Mouse (Mus musculus) heart, embryonic 11.5 days (tissue): ENCODE measurements around the gene Etl4. TPM values are rescaled to one million over a fixed set of nuclear protein-coding genes. Genes with fewer than 3 reads are reported as not detected.

Source experiments
- ATAC-seq: fragments of 200-750 bp; cut with Nextera tagmentation; replicated peaks from 2 replicates; pipeline ENCODE4 v1.8.0; 2017; ENCODE audit warnings: moderate library complexity; ENCODE audit not compliant: insufficient number of reproducible peaks, low FRiP score, low TSS enrichment
- H3K27ac ChIP-seq: fragments of 300-500 bp; sonication (generic); 2 replicates; pipeline ENCODE4 v1.5.1; 2014; ENCODE audit warnings: mild to moderate bottlenecking, low read depth, low read length
- H3K27me3 ChIP-seq: fragments of 300-500 bp; sonication (generic); 2 replicates; pipeline ENCODE4 v1.6.1; 2014; ENCODE audit warnings: mild to moderate bottlenecking, low read length, mixed read lengths; ENCODE audit not compliant: control insufficient read depth, insufficient read depth
- H3K36me3 ChIP-seq: fragments of 300-500 bp; sonication (generic); 2 replicates; pipeline ENCODE4 v1.6.1; 2014; ENCODE audit warnings: mild to moderate bottlenecking, low read length, moderate library complexity, mixed read lengths; ENCODE audit not compliant: control insufficient read depth, insufficient read depth
- H3K4me1 ChIP-seq: fragments of 300-500 bp; sonication (generic); 2 replicates; pipeline ENCODE4 v1.6.1; 2014; ENCODE audit warnings: low read length; ENCODE audit not compliant: control insufficient read depth, insufficient read depth
- H3K4me2 ChIP-seq: fragments of 300-500 bp; sonication (generic); 2 replicates; pipeline ENCODE4 v1.6.1; 2014; ENCODE audit warnings: mild to moderate bottlenecking, moderate library complexity
- H3K4me3 ChIP-seq: fragments of 300-500 bp; sonication (generic); 2 replicates; pipeline ENCODE4 v1.5.1; 2014; ENCODE audit warnings: low read depth, low read length
- H3K9ac ChIP-seq: fragments of 300-500 bp; sonication (generic); 2 replicates; pipeline ENCODE4 v1.6.1; 2014; ENCODE audit warnings: mild to moderate bottlenecking, low read depth, low read length, moderate library complexity
- H3K9me3 ChIP-seq: fragments of 300-500 bp; sonication (generic); replicated peaks from 2 replicates; pipeline ENCODE4 v1.6.1; 2016; ENCODE audit warnings: low read length; ENCODE audit not compliant: control insufficient read depth
- WGBS: fragments of 180-500 bp; shearing (Covaris S2); extraction: QIAGEN DNeasy Blood & Tissue Kit; methylation state at CpG from one replicate; pipeline ENCODE4 v1.1.7; 2014; ENCODE audit not compliant: insufficient replicate concordance; 5-methylcytosine and 5-hydroxymethylcytosine counted together
- polyA plus RNA-seq: library from polyadenylated mRNA; unstranded; fragments of >200 nt; fragmentation: Nextera tagmentation; extraction: Ambion mirVana; gene quantifications from 2 replicates; pipeline ENCODE4 v1.2.1, GENCODE M21; 2014

Etl4 gene
- polyA plus RNA-seq, 1 experiment from 2014 or later: 12.4 TPM

DNA sequence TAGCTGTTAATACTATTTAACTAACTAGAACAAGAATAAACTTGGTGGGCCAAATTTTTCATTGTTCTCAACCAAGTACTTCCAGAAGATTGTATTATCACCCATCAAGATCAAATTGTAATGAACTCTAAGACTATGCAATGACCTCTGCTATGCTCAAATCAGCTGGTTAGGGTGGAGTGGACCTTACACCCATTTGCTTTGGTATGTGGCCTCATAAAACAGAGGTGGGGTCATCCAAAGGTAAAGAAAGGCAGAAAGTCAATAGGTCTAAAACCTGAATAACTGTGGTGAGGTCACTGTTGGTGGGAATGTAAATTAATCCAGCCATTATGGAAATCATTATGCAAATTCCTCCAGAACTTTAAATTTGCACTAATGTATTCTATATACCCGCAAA, 24.3 kb downstream of the Etl4 start:
- no peaks in the 10 kb centered on the region for H3K9me3 ChIP-seq
- no peaks in the 10 kb centered on the region for H3K36me3 ChIP-seq
- no peak overlapping the region for H3K4me3 ChIP-seq
- no peak for ATAC-seq
- no peak overlapping the region for H3K9ac ChIP-seq
- H3K27ac ChIP-seq: no peak overlapping the region
- 82% methylated on average over 1 of the region's 1 CpGs for WGBS
- no peaks in the 10 kb centered on the region for H3K4me1 ChIP-seq
- no peak overlapping the region for H3K4me2 ChIP-seq
- no peaks in the 10 kb centered on the region for H3K27me3 ChIP-seq

- Histone ChIP-seq H3K27me3 (no peaks in the 10 kb centered on the region), H3K4me2 (no peak overlapping the region), H3K4me1 (no peaks in the 10 kb centered on the region), H3K9ac (no peak overlapping the region), H3K4me3 (no peak overlapping the region), H3K27ac (no peak overlapping the region), H3K36me3 (no peaks in the 10 kb centered on the region), H3K9me3 (no peaks in the 10 kb centered on the region)
- WGBS: 88% methylated on average over 6 of the region's 6 CpGs
- ATAC-seq: no peak
These were observed 35.6 kb downstream of the Etl4 start for GRCm38 (mm10) chr2:19945205-19945604.

- no peaks in the 10 kb centered on the region for H3K36me3 ChIP-seq
These were observed 43.4 kb downstream of the Etl4 start for GRCm38 (mm10) chr2:19953028-19953427.

DNA sequence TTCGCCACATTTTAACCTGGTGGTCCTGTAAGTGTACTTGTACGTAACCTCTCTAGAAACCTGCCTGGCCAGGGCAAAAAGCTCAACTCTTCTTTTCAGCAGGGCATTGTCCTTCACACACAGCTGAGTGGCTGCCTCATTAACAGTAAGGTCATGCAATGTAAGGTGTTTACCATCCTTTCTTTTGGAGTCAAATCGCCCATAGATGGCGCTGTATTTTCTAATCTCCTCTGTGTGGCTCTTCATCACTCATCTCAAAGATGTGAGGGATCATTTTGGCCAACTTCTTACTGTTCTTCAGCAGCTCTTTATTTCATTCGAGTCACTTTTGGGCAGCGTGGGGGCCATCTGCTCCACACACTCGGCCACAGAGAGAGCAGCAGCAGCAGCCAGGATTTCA, 56.9 kb downstream of the Etl4 start:
- no peaks in the 10 kb centered on the region for H3K36me3 ChIP-seq
- no peak overlapping the region for H3K4me3 ChIP-seq
- H3K9me3 ChIP-seq: no peaks in the 10 kb centered on the region
- ATAC-seq: no peak
- WGBS: 45% methylated on average over 7 of the region's 7 CpGs
- H3K4me1 ChIP-seq: no peaks in the 10 kb centered on the region
- no peaks in the 10 kb centered on the region for H3K27me3 ChIP-seq
- H3K9ac ChIP-seq: no peak overlapping the region
- H3K27ac ChIP-seq: no peak overlapping the region
- H3K4me2 ChIP-seq: no peak overlapping the region

More at GRCm38 (mm10) chr2:19953028-19953427, 43.4 kb downstream of the Etl4 start:
- Histone ChIP-seq H3K4me1 (no peaks in the 10 kb centered on the region), H3K4me2 (no peak overlapping the region), H3K9ac (no peak overlapping the region), H3K27me3 (no peaks in the 10 kb centered on the region), H3K9me3 (no peaks in the 10 kb centered on the region), H3K27ac (no peak overlapping the region), H3K4me3 (no peak overlapping the region)
- WGBS: 65% methylated on average over 2 of the region's 2 CpGs
- no peak for ATAC-seq

DNA sequence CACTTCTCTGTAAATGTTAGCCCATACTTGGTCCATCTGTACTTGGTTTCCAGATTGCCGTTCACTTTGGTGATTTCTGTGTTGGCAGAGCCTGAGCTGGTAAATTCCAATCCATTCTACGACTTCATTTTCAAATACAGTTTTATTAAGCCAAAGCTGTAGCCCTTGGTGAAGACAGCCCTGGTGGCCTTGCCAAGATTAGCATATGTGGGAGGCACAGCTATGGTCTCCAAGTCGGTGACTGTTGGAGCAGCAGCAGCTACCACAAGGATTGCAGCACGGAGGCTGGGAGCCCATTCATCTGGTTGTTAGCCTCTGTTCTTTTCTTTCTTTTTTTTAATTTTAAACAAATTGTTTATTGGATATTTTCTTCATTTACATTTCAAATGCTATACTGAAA, 128.1 kb downstream of the Etl4 start:
- Histone ChIP-seq H3K4me1 (no peaks in the 10 kb centered on the region), H3K9ac (no peak overlapping the region), H3K27me3 (no peaks in the 10 kb centered on the region), H3K4me3 (no peak overlapping the region), H3K9me3 (no peaks in the 10 kb centered on the region), H3K4me2 (no peak overlapping the region), H3K27ac (no peak overlapping the region), H3K36me3 (no peaks in the 10 kb centered on the region)
- no peak for ATAC-seq
- WGBS: 82% methylated on average over 4 of the region's 4 CpGs

DNA sequence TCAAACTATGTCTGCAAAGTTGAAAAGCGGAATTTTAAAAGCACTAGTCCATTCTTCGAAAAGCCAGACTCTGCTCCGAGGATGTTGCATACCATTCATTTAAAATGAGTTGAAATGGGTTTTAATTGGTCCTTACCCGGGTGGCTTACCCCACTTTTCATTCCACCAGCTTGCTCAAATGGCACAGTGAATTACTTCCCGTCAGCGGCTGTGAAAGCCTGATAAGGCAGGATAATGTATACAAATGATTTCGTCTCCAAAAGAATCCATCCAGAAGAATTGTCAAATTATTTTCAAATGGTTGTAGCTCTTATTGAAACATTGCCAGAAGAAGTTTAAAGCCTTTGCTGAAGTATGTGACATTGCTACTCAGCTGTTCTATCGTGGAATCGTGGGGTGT, 162.8 kb downstream of the Etl4 start:
- 42% methylated on average over 9 of the region's 9 CpGs for WGBS

GRCm38 (mm10) chr2:20076118-20076796, 166.7 kb downstream of the Etl4 start:
- Histone ChIP-seq H3K9me3 (no peaks in the 10 kb centered on the region), H3K4me2 (no peak overlapping the region), H3K9ac (no peak overlapping the region), H3K27me3 (no peaks in the 10 kb centered on the region), H3K4me3 (no peak overlapping the region), H3K4me1 (no peaks in the 10 kb centered on the region), H3K27ac (no peak overlapping the region), H3K36me3 (no peaks in the 10 kb centered on the region)
- 67% methylated on average over 4 of the region's 4 CpGs for WGBS
- ATAC-seq: no peak

More for the DNA sequence above, 162.8 kb downstream of the Etl4 start:
- no peaks in the 10 kb centered on the region for H3K27me3 ChIP-seq
- H3K9me3 ChIP-seq: no peaks in the 10 kb centered on the region
- no peaks in the 10 kb centered on the region for H3K4me1 ChIP-seq
- no peak overlapping the region for H3K4me2 ChIP-seq
- no peak overlapping the region for H3K4me3 ChIP-seq
- no peak for ATAC-seq
- no peak overlapping the region for H3K27ac ChIP-seq
- H3K36me3 ChIP-seq: no peaks in the 10 kb centered on the region
- H3K9ac ChIP-seq: no peak overlapping the region

DNA sequence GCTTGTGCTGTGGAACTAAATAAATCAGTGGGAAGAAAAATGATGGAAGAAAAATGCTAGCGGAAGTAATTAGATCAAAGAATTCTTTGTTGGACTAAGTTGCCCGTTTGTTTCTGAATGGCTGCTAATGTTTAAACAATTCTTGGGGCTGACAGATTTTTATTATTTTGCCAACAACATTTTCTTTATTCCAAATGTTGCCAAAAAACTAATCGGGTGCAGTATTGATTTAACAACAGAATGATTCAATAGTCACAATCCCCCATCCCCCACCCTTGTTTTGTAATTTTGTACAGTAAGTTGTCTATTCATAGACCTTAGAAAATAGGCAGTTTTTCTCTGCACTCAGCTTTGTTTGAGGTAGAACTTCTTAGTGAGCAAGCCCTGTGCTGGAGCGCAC, 175.2 kb downstream of the Etl4 start:
- Histone ChIP-seq H3K4me1 (no peaks in the 10 kb centered on the region), H3K27ac (no peak overlapping the region), H3K9ac (no peak overlapping the region), H3K27me3 (no peaks in the 10 kb centered on the region), H3K4me2 (no peak overlapping the region), H3K4me3 (no peak overlapping the region), H3K9me3 (no peaks in the 10 kb centered on the region; the same call in 1 of the 2 replicates), H3K36me3 (no peaks in the 10 kb centered on the region)
- no peak for ATAC-seq
- WGBS: 81% methylated on average over 4 of the region's 4 CpGs

- no peaks in the 10 kb centered on the region for H3K9me3 ChIP-seq
- 78% methylated on average over 1 of the region's 1 CpGs for WGBS
- no peak overlapping the region for H3K4me3 ChIP-seq
- H3K4me1 ChIP-seq: no peaks in the 10 kb centered on the region
- no peak overlapping the region for H3K4me2 ChIP-seq
- no peaks in the 10 kb centered on the region for H3K27me3 ChIP-seq
- H3K27ac ChIP-seq: no peak overlapping the region
- no peaks in the 10 kb centered on the region for H3K36me3 ChIP-seq
- H3K9ac ChIP-seq: no peak overlapping the region
- no peak for ATAC-seq
These were observed 195.9 kb downstream of the Etl4 start for GRCm38 (mm10) chr2:20105456-20105855.
